ENCODE assay signal across 17 mouse cellular contexts in genomic region chr2:163189596-163189995, GRCm38 (mm10). TPM values are rescaled to one million over a fixed set of nuclear protein-coding genes. Genes with fewer than 3 reads are reported as not detected.
DNase-seq lines count a peak whose midpoint lies in the region; ATAC-seq lines count a peak whose summit lies in the region.
"Had no signal": no experiment of that assay in that cellular context is flagged by ENCODE, and none has a peak within 500 bp of the region (broad histone marks: within the 10 kb centered on the region; RNA-seq: fewer than 3 reads in every experiment).

No protein-coding gene starts in this region.

- 20% methylated on average over 5 of the region's 5 CpGs for WGBS in heart, embryonic 10.5 days
- 24% methylated on average over 5 of the region's 5 CpGs for WGBS in lung, embryonic 15.5 days
- 16% methylated on average over 5 of the region's 5 CpGs for WGBS in embryonic facial prominence, embryonic 10.5 days
- 2% methylated on average over 5 of the region's 5 CpGs for WGBS in forebrain, embryonic 13.5 days

- intact Hi-C loops in heart, postnatal 10 days (cut with DNase I): no loop called here

- H3K36me3 ChIP-seq in heart, embryonic 10.5 days: no peaks in the 10 kb centered on the region
- no peaks in the 10 kb centered on the region for H3K36me3 ChIP-seq in lung, embryonic 15.5 days
- no peaks in the 10 kb centered on the region for H3K36me3 ChIP-seq in embryonic facial prominence, embryonic 10.5 days (replicated peaks)
- H3K36me3 ChIP-seq in forebrain, embryonic 13.5 days (ENCODE audit: poor library complexity, severe bottlenecking): no peaks in the 10 kb centered on the region
- H3K36me3 ChIP-seq: kidney, embryonic 15.5 days; limb, embryonic 15.5 days had no signal

- H3K4me1 ChIP-seq in heart, embryonic 10.5 days: peaks cover 28% of the 10 kb centered on the region
- H3K4me1 ChIP-seq in lung, embryonic 15.5 days: peaks cover 19% of the 10 kb centered on the region
- H3K4me1 ChIP-seq in embryonic facial prominence, embryonic 10.5 days: peaks cover 61% of the 10 kb centered on the region
- peaks cover 46% of the 10 kb centered on the region for H3K4me1 ChIP-seq in forebrain, embryonic 13.5 days

- no peak for DNase-seq in heart, embryonic 10.5 days (ENCODE audit: low spot score)
- no peak for DNase-seq in heart, postnatal 10 days
- no peak for DNase-seq in lung, postnatal 10 days
- peak; percentile 39 for DNase-seq in embryonic facial prominence, embryonic 10.5 days (ENCODE audit: low spot score)
- DNase-seq in right cerebral cortex, adult 2 months (ENCODE audit: low spot score in 2 of 2): no peak
- DNase-seq: adrenal gland, adult 8-10 months; cerebellum, adult 11 months; cerebellum, postnatal 14 days; heart, adult 11 months; right cerebral cortex, postnatal 4 days; thymus, adult 18-20 months had no signal

- H3K9me3 ChIP-seq in heart, embryonic 10.5 days: no peaks in the 10 kb centered on the region
- H3K9me3 ChIP-seq in lung, embryonic 15.5 days: no peaks in the 10 kb centered on the region
- H3K9me3 ChIP-seq in embryonic facial prominence, embryonic 10.5 days: no peaks in the 10 kb centered on the region
- no peaks in the 10 kb centered on the region for H3K9me3 ChIP-seq in forebrain, embryonic 13.5 days (replicated peaks)
- H3K9me3 ChIP-seq: kidney, embryonic 15.5 days; limb, embryonic 15.5 days had no signal

- no peak overlapping the region for H3K4me3 ChIP-seq in heart, embryonic 10.5 days
- H3K4me3 ChIP-seq in lung, embryonic 15.5 days: no peak overlapping the region
- H3K4me3 ChIP-seq in embryonic facial prominence, embryonic 10.5 days: peak overlapping the region; percentile 27
- no peak overlapping the region for H3K4me3 ChIP-seq in forebrain, embryonic 13.5 days
- H3K4me3 ChIP-seq: kidney, embryonic 15.5 days; limb, embryonic 15.5 days had no signal

- H3K9ac ChIP-seq in lung, embryonic 15.5 days: no peak overlapping the region
- no peak overlapping the region for H3K9ac ChIP-seq in forebrain, embryonic 13.5 days
- H3K9ac ChIP-seq: kidney, embryonic 15.5 days; limb, embryonic 15.5 days had no signal

- peak overlapping the region; percentile 62; the same call in 1 of the 2 replicates for H3K27ac ChIP-seq in heart, embryonic 10.5 days
- peak overlapping the region; percentile 35; the same call in 1 of the 2 replicates for H3K27ac ChIP-seq in lung, embryonic 15.5 days
- peak overlapping the region; percentile 80 for H3K27ac ChIP-seq in embryonic facial prominence, embryonic 10.5 days (replicated peaks)
- no peak overlapping the region for H3K27ac ChIP-seq in forebrain, embryonic 13.5 days
- H3K27ac ChIP-seq: kidney, embryonic 15.5 days; limb, embryonic 15.5 days had no signal

- 0 out of 2 replicates have a peak, but pooled peaks cover 3% of the 10 kb centered on the region for H3K27me3 ChIP-seq in heart, embryonic 10.5 days (ENCODE audit: insufficient read depth, poor library complexity, severe bottlenecking)
- H3K27me3 ChIP-seq in lung, embryonic 15.5 days: no peaks in the 10 kb centered on the region
- H3K27me3 ChIP-seq in embryonic facial prominence, embryonic 10.5 days (replicated peaks; ENCODE audit: low read depth, poor library complexity, severe bottlenecking): no peaks in the 10 kb centered on the region
- H3K27me3 ChIP-seq in forebrain, embryonic 13.5 days: no peaks in the 10 kb centered on the region

- peak; percentile 75 for ATAC-seq in lung, embryonic 15.5 days (ENCODE audit: borderline replicate concordance, extremely low read depth, low FRiP score, low TSS enrichment)
- ATAC-seq in forebrain, embryonic 13.5 days: peak; percentile 14; the same call in 1 of the 2 replicates
- no peak for ATAC-seq in megakaryocyte-erythroid progenitor cell, adult 5-6 weeks (replicated peaks; ENCODE audit: low FRiP score, low TSS enrichment, poor library complexity, severe bottlenecking)

- H3K4me2 ChIP-seq in lung, embryonic 15.5 days: peak overlapping the region; percentile 8; the same call in 1 of the 2 replicates
- no peak overlapping the region for H3K4me2 ChIP-seq in forebrain, embryonic 13.5 days
- H3K4me2 ChIP-seq: kidney, embryonic 15.5 days; limb, embryonic 15.5 days had no signal

RNA-seq across cellular contexts. Expression of gene Tox2, which starts 13.3 kb away (rescaled TPM):
- 1.7 and 2.0 TPM in 2 replicates for polyA plus RNA-seq in heart, embryonic 10.5 days (2016; fragmentation: Nextera tagmentation; extraction: Ambion mirVana)
- total RNA-seq in heart, postnatal 10 days (2021): 1 to 10 TPM; 3.2 to 3.4 TPM
- 2.8 and 3.3 TPM in 2 replicates for polyA plus RNA-seq in lung, embryonic 15.5 days (2015; fragmentation: Nextera tagmentation; extraction: Ambion mirVana)
- polyA plus RNA-seq in embryonic facial prominence, embryonic 10.5 days (2016; fragmentation: Nextera tagmentation; extraction: Ambion mirVana): 16.3 and 17.8 TPM in 2 replicates
- 17.9 and 20.6 TPM in 2 replicates for polyA plus RNA-seq in forebrain, embryonic 13.5 days (2015; fragmentation: Nextera tagmentation; extraction: Ambion mirVana)
- total RNA-seq in megakaryocyte-erythroid progenitor cell, adult 5-6 weeks (2014; fragmentation: Nextera tagmentation): 0.87 TPM in 1 of 2 replicates, not detected in the other
- total RNA-seq in megakaryocyte-erythroid progenitor cell, adult 5-6 weeks (2017): 4.1 TPM in 1 of 2 replicates, not detected in the other
- total RNA-seq: neutrophil, adult 5-6 weeks had no signal
